Mouse (Mus musculus) heart, embryonic 14.5 days (tissue): ENCODE measurements around the gene Fam217a. TPM values are rescaled to one million over a fixed set of nuclear protein-coding genes. Genes with fewer than 3 reads are reported as not detected.
"Not testable (repeated sequence)": the region's sequence is repeated elsewhere in the genome, so short reads cannot be mapped to it uniquely, and the experiment has no call there.

ENCODE experiments used
- ATAC-seq: fragments of 200-750 bp; cut with Nextera tagmentation; 2 replicates; pipeline ENCODE4 v1.8.0; 2017; ENCODE audit warnings: low read depth, moderate TSS enrichment; ENCODE audit not compliant: insufficient number of reproducible peaks, insufficient read depth, low FRiP score
- H3K27ac ChIP-seq, 2 experiments: fragments of 200-500 bp in 1 of 2; fragments of 300-500 bp in 1 of 2; sonication (generic) in 1 of 2; replicated peaks in 1 of 2; 2 replicates each; pipeline ENCODE4 v1.5.1; 2012 to 2014; ENCODE audit warnings: low read depth in 2 of 2, low read length in 2 of 2, control low read depth in 1 of 2, mild to moderate bottlenecking in 1 of 2, mixed read lengths in 1 of 2; ENCODE audit not compliant: control insufficient read depth in 1 of 2, insufficient read depth in 1 of 2
- H3K27me3 ChIP-seq: fragments of 300-500 bp; sonication (generic); 2 replicates; pipeline ENCODE4 v1.6.1; 2014; ENCODE audit warnings: mild to moderate bottlenecking, low read length, control low read depth; ENCODE audit not compliant: control insufficient read depth, insufficient read depth
- H3K36me3 ChIP-seq: fragments of 300-500 bp; sonication (generic); 2 replicates; pipeline ENCODE4 v1.6.1; 2014; ENCODE audit warnings: mild to moderate bottlenecking, control low read depth, low read length, mixed read lengths; ENCODE audit not compliant: control insufficient read depth, insufficient read depth
- H3K4me1 ChIP-seq, 2 experiments: fragments of 200-500 bp in 1 of 2; fragments of 300-500 bp in 1 of 2; sonication (generic) in 1 of 2; 2 replicates each; pipeline ENCODE4 v1.6.1; 2012 to 2014; ENCODE audit warnings: low read length in 2 of 2, control low read depth in 1 of 2, mixed read lengths in 1 of 2; ENCODE audit not compliant: control insufficient read depth in 2 of 2, insufficient read depth in 2 of 2
- H3K4me2 ChIP-seq: fragments of 300-500 bp; sonication (generic); 2 replicates; pipeline ENCODE4 v1.6.1; 2014; ENCODE audit warnings: mild to moderate bottlenecking, low read length
- H3K4me3 ChIP-seq, 2 experiments: fragments of 200-500 bp in 1 of 2; fragments of 300-500 bp in 1 of 2; sonication (generic) in 1 of 2; 2 replicates each; pipeline ENCODE4 v1.5.1; 2012 to 2014; ENCODE audit warnings: low read length in 2 of 2, mild to moderate bottlenecking in 2 of 2, control low read depth in 1 of 2, low read depth in 1 of 2, moderate library complexity in 1 of 2; ENCODE audit not compliant: control insufficient read depth in 1 of 2, insufficient read depth in 1 of 2
- H3K9ac ChIP-seq: fragments of 300-500 bp; sonication (generic); 2 replicates; pipeline ENCODE4 v1.6.1; 2014; ENCODE audit warnings: mild to moderate bottlenecking, low read length
- H3K9me3 ChIP-seq: fragments of 300-500 bp; sonication (generic); 2 replicates; pipeline ENCODE4 v1.6.1; 2016; ENCODE audit warnings: low read length, control low read depth; ENCODE audit not compliant: control insufficient read depth
- WGBS: fragments of 180-500 bp; shearing (Covaris S2); extraction: QIAGEN DNeasy Blood & Tissue Kit; methylation state at CpG from one replicate; pipeline ENCODE4 v1.1.7; 2014; 5-methylcytosine and 5-hydroxymethylcytosine counted together
- polyA plus RNA-seq: library from polyadenylated mRNA; unstranded; fragments of >200 nt; fragmentation: Nextera tagmentation; extraction: Ambion mirVana; gene quantifications from 2 replicates; pipeline ENCODE4 v1.2.1, GENCODE M21; 2014

Fam217a gene
- polyA plus RNA-seq, 1 experiment from 2014 or later: 2.9 TPM

- WGBS: 38% methylated on average over 37 of the region's 37 CpGs
- H3K9me3 ChIP-seq: no peaks in the 10 kb centered on the region
- peak overlapping the region; percentile 73 for H3K4me2 ChIP-seq
- peak overlapping the region; percentile 34 to 45 for H3K4me3 ChIP-seq
- H3K4me1 ChIP-seq: peaks cover 7 to 8% of the 10 kb centered on the region in 2 experiments; a peak in 3 of 4 replicates
- peak overlapping the region; percentile 61 for H3K9ac ChIP-seq
- H3K36me3 ChIP-seq: no peaks in the 10 kb centered on the region
- ATAC-seq: peak; percentile 39; the same call in 1 of the 2 replicates
- H3K27me3 ChIP-seq: no peaks in the 10 kb centered on the region
- no peak overlapping the region for H3K27ac ChIP-seq
Observed at GRCm38 (mm10) chr13:34916520-34917167, 7.5 kb downstream of the Fam217a start.

- H3K4me2 ChIP-seq: no peak overlapping the region
- H3K9me3 ChIP-seq: no peaks in the 10 kb centered on the region
- H3K36me3 ChIP-seq: no peaks in the 10 kb centered on the region
- H3K9ac ChIP-seq: no peak overlapping the region
- ATAC-seq: no peak
- H3K4me1 ChIP-seq: peaks cover 8 to 13% of the 10 kb centered on the region in 2 experiments; a peak in 3 of 4 replicates
- no peaks in the 10 kb centered on the region for H3K27me3 ChIP-seq
- WGBS: 81% methylated on average over 9 of the region's 9 CpGs
- no peak overlapping the region for H3K4me3 ChIP-seq
- H3K27ac ChIP-seq: no peak overlapping the region
Observed at GRCm38 (mm10) chr13:34914614-34915013, 9.5 kb downstream of the Fam217a start.

GRCm38 (mm10) chr13:34892871-34893270 is 31.2 kb downstream of the Fam217a start:
- Histone ChIP-seq H3K36me3 (peaks cover 99% of the 10 kb centered on the region), H3K4me2 (no peak overlapping the region), H3K27ac (no peak overlapping the region), H3K27me3 (no peaks in the 10 kb centered on the region), H3K9me3 (no peaks in the 10 kb centered on the region), H3K4me3 (no peak overlapping the region), H3K9ac (no peak overlapping the region), H3K4me1 (no peaks in the 10 kb centered on the region)
- no peak for ATAC-seq
- whole genome bisulfite sequencing: 92% methylated on average over 1 of the region's 1 CpGs

GRCm38 (mm10) chr13:34876481-34876880 is 47.6 kb downstream of the Fam217a start:
- H3K36me3 ChIP-seq: 0 out of 2 replicates have a peak, but pooled peaks cover 3% of the 10 kb centered on the region
- peak overlapping the region; percentile 86 for H3K4me2 ChIP-seq
- no peaks in the 10 kb centered on the region for H3K27me3 ChIP-seq
- no peak overlapping the region for H3K27ac ChIP-seq
- no peak for ATAC-seq
- no peaks in the 10 kb centered on the region for H3K9me3 ChIP-seq
- WGBS: 0% methylated on average over 3 of the region's 3 CpGs
- H3K4me1 ChIP-seq: peaks cover 0 to 20% of the 10 kb centered on the region in 2 experiments; a peak in 2 of 4 replicates
- H3K9ac ChIP-seq: peak overlapping the region; percentile 92
- peak overlapping the region; percentile 84 to 96; a peak in 3 of 4 replicates for H3K4me3 ChIP-seq

- Histone ChIP-seq H3K4me3 (peak overlapping the region; percentile 84 to 96), H3K9me3 (no peaks in the 10 kb centered on the region), H3K4me2 (peak overlapping the region; percentile 86), H3K4me1 (peaks cover 0 to 20% of the 10 kb centered on the region in 2 experiments; a peak in 2 of 4 replicates), H3K9ac (peak overlapping the region; percentile 92), H3K27me3 (no peaks in the 10 kb centered on the region), H3K36me3 (0 out of 2 replicates have a peak, but pooled peaks cover 3% of the 10 kb centered on the region), H3K27ac (peak overlapping the region; percentile 96 to 98)
- under 1% methylated on average over 49 of the region's 50 CpGs for WGBS
- ATAC-seq: peak; percentile 44
Observed at GRCm38 (mm10) chr13:34875741-34876445, 48.2 kb downstream of the Fam217a start.

- 1% methylated on average over 40 of the region's 40 CpGs for WGBS
- 0 out of 2 replicates have a peak, but pooled peaks cover 3% of the 10 kb centered on the region for H3K36me3 ChIP-seq
- no peaks in the 10 kb centered on the region for H3K9me3 ChIP-seq
- peak within 1 kb of the TSS; percentile 84 to 96 for H3K4me3 ChIP-seq
- peaks cover 0 to 20% of the 10 kb centered on the region in 2 experiments; a peak in 2 of 4 replicates for H3K4me1 ChIP-seq
- H3K27ac ChIP-seq: peak within 1 kb of the TSS; percentile 96 to 98
- ATAC-seq: peak; percentile 66
- H3K4me2 ChIP-seq: peak within 1 kb of the TSS; percentile 86
- peak within 1 kb of the TSS; percentile 92 for H3K9ac ChIP-seq
- no peaks in the 10 kb centered on the region for H3K27me3 ChIP-seq
Observed at GRCm38 (mm10) chr13:34875166-34875710, 48.9 kb downstream of the Fam217a start, which contains the start of gene Prpf4b. TSS of gene Prpf4b (plus strand) at chr13:34875302.

GRCm38 (mm10) chr13:34874736-34875135 is 49.4 kb downstream of the Fam217a start:
- ATAC-seq, H3K9me3 ChIP-seq, H3K36me3 ChIP-seq, H3K27me3 ChIP-seq: not testable (repeated sequence)
- Histone ChIP-seq H3K4me1 (peaks cover 0 to 20% of the 10 kb centered on the region in 2 experiments; a peak in 2 of 4 replicates), H3K27ac (peak overlapping the region; percentile 96 to 98), H3K9ac (peak overlapping the region; percentile 92), H3K4me2 (peak overlapping the region; percentile 86), H3K4me3 (peak overlapping the region; percentile 84 to 96)
- 19% methylated on average over 13 of the region's 13 CpGs for WGBS
